Mouse (Mus musculus): ENCODE data around the gene Ccl3. TPM values are rescaled to one million over a fixed set of nuclear protein-coding genes. Genes with fewer than 3 reads are reported as not detected.

The Ccl3 gene
- polyA plus RNA-seq, 1 experiment from 2014 or later: 1.6 TPM

DNA sequence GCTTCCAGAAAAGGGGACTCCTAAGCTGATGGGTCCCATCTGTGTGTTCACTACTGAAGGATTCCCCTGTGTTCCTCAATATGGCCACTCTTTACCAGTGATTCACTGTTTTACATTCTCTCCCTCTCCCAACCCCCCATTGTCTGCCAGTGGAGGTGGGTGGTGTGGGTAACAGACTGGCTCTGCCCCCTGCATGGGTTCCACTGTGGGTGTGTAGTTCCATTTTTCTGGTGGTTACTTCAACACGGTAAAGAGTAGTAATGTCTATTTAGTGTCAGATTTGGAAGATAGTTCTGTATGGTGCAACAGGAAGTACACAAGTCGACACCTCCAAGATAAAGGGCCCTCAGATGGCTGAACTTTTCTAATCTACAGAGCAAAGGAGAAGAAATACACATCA lies 7.9 kb downstream of the Ccl3 start:
- no peak for ATAC-seq (ENCODE audit: low FRiP score, low read depth)
- no peak overlapping the region for H3K27ac ChIP-seq

DNA sequence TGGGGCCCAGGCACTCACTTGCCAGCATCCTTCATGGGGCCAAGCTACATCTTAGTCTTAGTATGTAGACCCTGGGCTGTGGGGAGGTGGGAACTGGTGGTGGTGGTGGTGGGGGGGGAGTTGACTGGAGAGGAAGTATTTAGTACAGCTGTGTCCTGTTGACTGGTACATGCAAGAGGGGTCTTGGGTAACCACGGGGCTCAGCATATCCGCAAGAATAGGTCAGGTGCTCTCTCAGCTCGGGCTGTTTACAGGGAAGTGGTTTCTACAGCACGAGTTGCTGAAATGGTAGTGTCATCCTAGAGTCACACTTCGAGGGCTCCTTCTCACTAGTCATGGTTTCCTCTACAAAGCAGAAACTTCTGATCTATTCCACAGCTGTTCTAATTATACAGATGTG lies 9.0 kb downstream of the Ccl3 start:
- H3K9me3 ChIP-seq: no peaks in the 10 kb centered on the region
- no peak overlapping the region for H3K4me2 ChIP-seq (replicated peaks)
- H3K9ac ChIP-seq: no peak overlapping the region
- ATAC-seq (ENCODE audit: low FRiP score, low read depth): no peak
- no peak overlapping the region for H3K4me3 ChIP-seq
- H3K27me3 ChIP-seq: no peaks in the 10 kb centered on the region
- WGBS: 79% methylated on average over 5 of the region's 5 CpGs
- H3K4me1 ChIP-seq: no peaks in the 10 kb centered on the region
- H3K36me3 ChIP-seq: no peaks in the 10 kb centered on the region
- no peak overlapping the region for H3K27ac ChIP-seq

More for the DNA sequence above, 7.9 kb downstream of the Ccl3 start:
- H3K36me3 ChIP-seq: no peaks in the 10 kb centered on the region
- no peaks in the 10 kb centered on the region for H3K27me3 ChIP-seq
- no peak overlapping the region for H3K9ac ChIP-seq
- H3K4me1 ChIP-seq: no peaks in the 10 kb centered on the region
- WGBS: 79% methylated on average over 2 of the region's 2 CpGs
- H3K4me3 ChIP-seq: no peak overlapping the region
- H3K9me3 ChIP-seq: no peaks in the 10 kb centered on the region
- H3K4me2 ChIP-seq (replicated peaks): no peak overlapping the region

DNA sequence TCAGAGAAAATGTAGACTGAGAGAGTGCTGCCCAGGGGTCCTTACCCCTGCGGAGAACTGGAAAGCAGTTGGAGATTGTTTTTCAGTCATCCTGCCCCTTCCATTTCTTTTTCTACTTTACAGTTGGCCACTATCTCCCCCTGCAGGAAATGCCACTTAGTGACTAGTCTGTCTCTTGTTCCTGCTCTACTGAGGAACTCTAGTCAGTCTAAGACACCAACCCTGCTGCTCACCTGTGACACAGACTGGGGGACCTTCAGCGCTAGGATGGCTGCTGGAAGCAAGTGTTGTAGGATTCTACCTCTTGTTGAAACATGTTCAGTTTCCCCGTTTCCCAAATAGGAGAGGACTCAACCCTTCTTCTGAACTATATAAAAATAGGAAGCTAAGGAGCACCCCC lies 9.6 kb downstream of the Ccl3 start:
- Histone ChIP-seq H3K4me3 (no peak overlapping the region), H3K27me3 (no peaks in the 10 kb centered on the region), H3K9ac (no peak overlapping the region), H3K27ac (no peak overlapping the region), H3K4me1 (no peaks in the 10 kb centered on the region), H3K4me2 (replicated peaks) (no peak overlapping the region), H3K36me3 (no peaks in the 10 kb centered on the region), H3K9me3 (no peaks in the 10 kb centered on the region)
- WGBS: 61% methylated on average over 3 of the region's 3 CpGs
- no peak for ATAC-seq (ENCODE audit: low FRiP score, low read depth)

DNA sequence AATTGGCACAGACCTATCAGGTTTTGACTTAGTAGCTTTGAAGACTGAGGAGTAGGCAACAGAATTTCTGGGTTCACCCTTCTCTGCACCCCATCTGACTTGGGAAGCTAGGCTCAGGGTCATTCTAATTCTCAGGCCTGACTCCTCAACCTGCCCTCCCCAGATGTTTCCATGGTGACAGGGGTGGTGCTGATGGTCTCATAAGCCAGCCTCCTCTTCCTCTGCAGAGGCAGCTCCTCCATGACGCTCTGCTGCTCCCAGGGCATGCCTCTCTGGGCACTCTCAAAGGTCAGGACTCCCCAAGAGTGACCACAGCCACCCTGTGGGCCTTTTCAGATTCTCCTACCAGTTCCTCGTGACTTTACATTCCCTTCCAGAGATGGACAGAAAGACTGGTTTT lies 10.2 kb downstream of the Ccl3 start:
- no peaks in the 10 kb centered on the region for H3K9me3 ChIP-seq
- H3K4me3 ChIP-seq: no peak overlapping the region
- no peak overlapping the region for H3K4me2 ChIP-seq (replicated peaks)
- no peak for ATAC-seq (ENCODE audit: low FRiP score, low read depth)
- 59% methylated on average over 2 of the region's 2 CpGs for WGBS
- H3K4me1 ChIP-seq: no peaks in the 10 kb centered on the region
- H3K27me3 ChIP-seq: no peaks in the 10 kb centered on the region
- no peaks in the 10 kb centered on the region for H3K36me3 ChIP-seq
- H3K27ac ChIP-seq: no peak overlapping the region
- H3K9ac ChIP-seq: no peak overlapping the region

- no peak overlapping the region for H3K4me3 ChIP-seq
- H3K9ac ChIP-seq: no peak overlapping the region
- H3K4me2 ChIP-seq (replicated peaks): no peak overlapping the region
- no peaks in the 10 kb centered on the region for H3K9me3 ChIP-seq
- no peaks in the 10 kb centered on the region for H3K4me1 ChIP-seq
- no peak overlapping the region for H3K27ac ChIP-seq
- no peaks in the 10 kb centered on the region for H3K27me3 ChIP-seq
- 63% methylated on average over 1 of the region's 1 CpGs for WGBS
- no peaks in the 10 kb centered on the region for H3K36me3 ChIP-seq
- ATAC-seq (ENCODE audit: low FRiP score, low read depth): no peak
Measured at GRCm38 (mm10) chr11:83636742-83637235, 12.4 kb downstream of the Ccl3 start.

DNA sequence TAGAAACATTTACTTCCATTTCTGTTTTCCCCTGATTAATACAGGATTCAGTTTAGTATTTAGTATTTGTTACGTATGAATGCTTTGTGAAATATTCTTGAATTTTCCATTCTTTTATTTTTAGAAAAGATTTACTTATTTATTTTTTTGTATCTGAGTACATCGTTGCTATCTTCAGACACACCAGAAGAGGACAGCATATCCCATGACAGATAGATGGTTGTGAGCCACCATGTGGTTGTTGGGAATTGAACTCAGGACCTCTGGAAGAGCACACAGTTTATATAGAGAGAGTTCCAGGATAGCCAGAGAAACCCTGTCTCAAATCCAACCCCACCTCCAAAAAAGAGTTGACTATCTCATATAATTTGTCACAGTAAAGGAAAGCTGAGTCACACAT lies 14.3 kb downstream of the Ccl3 start:
- Histone ChIP-seq H3K36me3 (no peaks in the 10 kb centered on the region), H3K27ac (no peak overlapping the region), H3K9me3 (no peaks in the 10 kb centered on the region), H3K4me2 (replicated peaks) (no peak overlapping the region), H3K27me3 (no peaks in the 10 kb centered on the region), H3K9ac (no peak overlapping the region), H3K4me1 (no peaks in the 10 kb centered on the region), H3K4me3 (no peak overlapping the region)
- WGBS: 89% methylated on average over 2 of the region's 2 CpGs
- no peak for ATAC-seq (ENCODE audit: low FRiP score, low read depth)

DNA sequence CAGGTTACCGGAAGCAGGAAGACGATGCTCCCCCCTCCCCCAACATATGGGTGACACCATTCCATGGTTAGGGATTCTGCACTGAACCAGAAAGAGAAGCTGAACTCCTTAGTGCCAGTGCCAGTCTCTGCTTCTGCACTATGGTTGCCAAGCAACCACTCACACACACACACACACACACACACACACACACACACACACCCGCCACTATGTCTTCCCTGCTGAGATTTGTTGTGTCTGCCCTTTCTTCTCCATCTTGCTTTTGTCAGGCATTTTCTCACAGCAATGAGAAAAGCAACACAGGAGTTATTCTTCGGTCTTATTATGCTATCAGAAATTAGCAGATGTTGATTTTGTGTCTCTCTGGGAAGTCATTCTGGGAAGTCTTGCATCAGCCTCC lies 14.7 kb downstream of the Ccl3 start:
- no peak overlapping the region for H3K4me2 ChIP-seq (replicated peaks)
- no peaks in the 10 kb centered on the region for H3K27me3 ChIP-seq
- no peak overlapping the region for H3K9ac ChIP-seq
- no peaks in the 10 kb centered on the region for H3K4me1 ChIP-seq
- H3K4me3 ChIP-seq: no peak overlapping the region
- 75% methylated on average over 4 of the region's 4 CpGs for WGBS
- H3K9me3 ChIP-seq: no peaks in the 10 kb centered on the region
- no peaks in the 10 kb centered on the region for H3K36me3 ChIP-seq
- ATAC-seq (ENCODE audit: low FRiP score, low read depth): no peak
- no peak overlapping the region for H3K27ac ChIP-seq

DNA sequence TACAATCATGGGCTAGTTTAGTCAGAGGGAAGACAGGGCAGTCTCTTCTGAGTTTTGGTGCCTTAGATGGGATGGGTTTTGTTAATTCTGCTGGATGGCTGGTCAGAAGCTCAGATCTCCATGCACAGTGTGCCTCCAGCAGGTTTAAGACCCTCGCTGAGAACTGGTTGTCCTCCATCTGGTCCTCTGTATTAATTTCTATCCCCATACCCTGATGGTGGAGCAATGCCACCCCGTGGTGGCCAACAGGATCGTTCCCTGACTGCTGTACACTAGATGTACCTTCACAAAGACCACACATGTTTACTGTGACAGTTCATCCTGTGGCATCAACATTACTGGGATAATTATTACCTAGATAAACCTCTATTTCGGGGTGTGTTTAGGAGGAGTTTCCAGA lies 16.4 kb downstream of the Ccl3 start:
- H3K9ac ChIP-seq: no peak overlapping the region
- no peak overlapping the region for H3K4me2 ChIP-seq (replicated peaks)
- ATAC-seq (ENCODE audit: low FRiP score, low read depth): no peak
- no peaks in the 10 kb centered on the region for H3K9me3 ChIP-seq
- no peaks in the 10 kb centered on the region for H3K4me1 ChIP-seq
- 75% methylated on average over 4 of the region's 4 CpGs for WGBS
- H3K36me3 ChIP-seq: no peaks in the 10 kb centered on the region
- no peak overlapping the region for H3K27ac ChIP-seq
- H3K27me3 ChIP-seq: no peaks in the 10 kb centered on the region
- no peak overlapping the region for H3K4me3 ChIP-seq

- no peaks in the 10 kb centered on the region for H3K36me3 ChIP-seq
- no peak overlapping the region for H3K4me2 ChIP-seq (replicated peaks)
- no peak overlapping the region for H3K9ac ChIP-seq
- H3K27me3 ChIP-seq: no peaks in the 10 kb centered on the region
- no peak overlapping the region for H3K27ac ChIP-seq
- H3K4me3 ChIP-seq: no peak overlapping the region
- no peaks in the 10 kb centered on the region for H3K4me1 ChIP-seq
- WGBS: 69% methylated on average over 2 of the region's 2 CpGs
- no peaks in the 10 kb centered on the region for H3K9me3 ChIP-seq
- ATAC-seq (ENCODE audit: low FRiP score, low read depth): no peak
Measured at GRCm38 (mm10) chr11:83631065-83631464, 18.1 kb downstream of the Ccl3 start.

DNA sequence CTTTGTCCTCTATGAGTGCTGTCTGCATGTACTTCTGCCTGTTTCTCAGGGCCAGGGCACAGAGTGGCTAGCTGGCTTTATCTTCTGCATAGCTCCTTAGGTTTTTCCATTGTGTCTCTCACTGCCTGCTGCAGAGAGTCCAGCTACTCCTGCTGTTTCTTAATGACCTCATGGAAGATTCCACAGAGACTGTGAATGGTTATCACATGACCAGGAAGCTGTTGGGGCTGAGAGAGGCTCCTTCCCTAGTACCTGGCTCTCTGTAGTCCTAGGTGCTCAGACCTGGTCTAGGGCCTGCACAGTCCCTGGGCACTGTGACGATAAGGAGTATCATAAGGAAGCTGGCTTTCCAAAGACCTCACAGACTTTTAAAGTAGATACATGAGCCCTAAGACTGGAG lies 18.5 kb downstream of the Ccl3 start:
- no peak for ATAC-seq (ENCODE audit: low FRiP score, low read depth)
- H3K9ac ChIP-seq: no peak overlapping the region
- H3K4me1 ChIP-seq: no peaks in the 10 kb centered on the region
- H3K27me3 ChIP-seq: no peaks in the 10 kb centered on the region
- H3K4me3 ChIP-seq: no peak overlapping the region
- 94% methylated on average over 1 of the region's 1 CpGs for WGBS
- H3K9me3 ChIP-seq: no peaks in the 10 kb centered on the region
- H3K27ac ChIP-seq: no peak overlapping the region
- H3K36me3 ChIP-seq: no peaks in the 10 kb centered on the region
- H3K4me2 ChIP-seq (replicated peaks): no peak overlapping the region

DNA sequence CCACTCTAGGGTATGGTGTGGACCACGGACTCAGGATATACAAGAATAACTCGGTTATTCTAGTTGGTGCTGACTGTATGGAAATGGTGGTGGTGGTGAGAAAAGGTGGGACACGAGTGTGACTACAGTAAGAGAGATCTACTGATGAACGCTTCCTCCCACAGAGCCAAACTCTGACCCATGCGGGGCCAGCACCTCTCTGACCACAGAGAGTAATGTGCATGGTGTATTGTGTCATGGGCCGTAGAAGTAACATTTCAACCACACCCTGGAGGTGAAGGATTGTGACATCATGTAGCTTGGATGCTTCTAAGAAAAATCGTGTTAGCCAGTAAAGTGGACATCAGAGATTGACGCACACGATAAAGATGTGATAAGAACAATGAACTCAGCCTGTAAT lies 20.3 kb downstream of the Ccl3 start:
- Histone ChIP-seq H3K9me3 (no peaks in the 10 kb centered on the region), H3K4me1 (no peaks in the 10 kb centered on the region), H3K27me3 (0 out of 2 replicates have a peak, but pooled peaks cover 3% of the 10 kb centered on the region), H3K4me2 (replicated peaks) (no peak overlapping the region), H3K4me3 (no peak overlapping the region), H3K36me3 (no peaks in the 10 kb centered on the region), H3K27ac (no peak overlapping the region), H3K9ac (no peak overlapping the region)
- ATAC-seq (ENCODE audit: low FRiP score, low read depth): no peak
- 86% methylated on average over 9 of the region's 9 CpGs for WGBS

GRCm38 (mm10) chr11:83623586-83623985 lies 25.6 kb downstream of the Ccl3 start:
- Histone ChIP-seq H3K9me3 (no peaks in the 10 kb centered on the region), H3K4me1 (no peaks in the 10 kb centered on the region), H3K4me3 (no peak overlapping the region), H3K9ac (no peak overlapping the region), H3K36me3 (no peaks in the 10 kb centered on the region), H3K27ac (no peak overlapping the region), H3K4me2 (replicated peaks) (no peak overlapping the region), H3K27me3 (0 out of 2 replicates have a peak, but pooled peaks cover 3% of the 10 kb centered on the region)
- ATAC-seq (ENCODE audit: low FRiP score, low read depth): no peak
- 84% methylated on average over 3 of the region's 3 CpGs for WGBS

DNA sequence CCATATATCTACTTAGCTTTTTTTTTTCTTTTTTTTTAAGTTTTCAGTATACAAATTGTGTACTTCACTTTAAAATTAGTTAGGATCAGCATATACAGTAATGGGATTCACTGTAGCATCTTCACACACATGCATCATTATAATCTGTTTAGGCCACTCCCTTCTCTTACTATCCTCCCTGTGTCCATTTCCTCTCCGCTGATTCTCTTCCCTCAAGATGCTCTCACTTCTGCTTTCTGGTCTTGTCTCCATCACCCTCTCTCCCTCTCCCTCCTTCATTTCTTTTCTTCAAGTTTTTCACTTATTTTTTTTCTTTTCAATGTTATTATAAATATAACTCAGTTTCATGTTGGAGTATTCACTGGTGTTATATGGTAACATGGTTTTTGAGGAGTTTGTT lies 30.1 kb downstream of the Ccl3 start:
- Histone ChIP-seq H3K4me2 (replicated peaks) (no peak overlapping the region), H3K9ac (no peak overlapping the region), H3K27me3 (0 out of 2 replicates have a peak, but pooled peaks cover 1% of the 10 kb centered on the region), H3K4me3 (no peak overlapping the region), H3K27ac (no peak overlapping the region), H3K4me1 (no peaks in the 10 kb centered on the region), H3K36me3 (no peaks in the 10 kb centered on the region), H3K9me3 (no peaks in the 10 kb centered on the region)
- WGBS: 88% methylated on average over 1 of the region's 1 CpGs
- ATAC-seq (ENCODE audit: low FRiP score, low read depth): no peak
